Mouse (Mus musculus) cortical plate, adult 2 months (tissue): ENCODE results near the gene Dap.

ENCODE experiments used
- CTCF ChIP-seq: fragments of 200-500 bp; IDR thresholded peaks from 2 replicates; pipeline ENCODE4 v1.5.1; 2011; ENCODE audit warnings: mild to moderate bottlenecking, control low read depth, low read length; ENCODE audit not compliant: insufficient read depth; ENCODE audit errors: extremely low read depth
- POLR2A ChIP-seq: fragments of 200-500 bp; IDR thresholded peaks from 2 replicates; pipeline ENCODE4 v1.6.1; 2011; ENCODE audit warnings: mild to moderate bottlenecking, low read length, control low read depth; ENCODE audit not compliant: insufficient read depth; ENCODE audit errors: extremely low read depth

DNA sequence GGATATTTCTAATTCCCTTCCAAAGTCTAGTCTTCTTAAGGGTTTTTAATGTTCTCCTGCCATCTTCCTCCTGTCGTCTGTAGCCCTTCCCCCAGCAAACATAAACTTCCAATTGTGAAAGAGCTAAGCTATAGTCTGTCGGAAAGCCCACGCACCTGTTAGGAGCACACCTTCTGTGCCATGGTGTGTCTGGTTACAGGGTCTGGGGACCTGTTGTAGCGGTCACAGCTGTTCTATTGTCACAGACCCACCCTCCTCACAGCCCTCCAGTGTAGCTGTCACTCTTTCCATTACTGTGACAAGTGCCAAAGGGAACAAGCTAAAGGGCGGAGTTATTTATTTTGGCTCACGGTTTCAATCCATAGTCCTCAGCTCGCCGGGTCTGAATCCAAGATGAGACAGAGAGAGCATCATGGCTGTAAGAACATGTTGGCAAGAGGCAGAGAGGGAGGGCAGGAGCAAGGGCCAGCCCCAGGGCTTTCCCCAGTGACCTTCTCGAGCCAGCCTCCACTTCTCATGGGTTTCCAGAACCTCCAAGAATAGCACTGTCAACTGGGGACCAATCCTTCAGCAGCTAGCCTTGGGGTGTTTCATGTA is 30.9 kb downstream of the Dap start:
- TF ChIP-seq POLR2A = no peak
- no peak for TF ChIP-seq CTCF
